Mouse (Mus musculus) thymus, postnatal 36 days (tissue): ENCODE measurements around the gene Btc.

Experiments used
- DNase-seq, 2 experiments: peaks; one replicate each; pipeline ENCODE4 v3.0.0; 2022; ENCODE audit warnings: mixed read lengths in 2 of 2

Btc gene

GRCm38 (mm10) chr5:91320348-91320747 is 82.4 kb downstream of the Btc start:
- no peak for DNase-seq

GRCm38 (mm10) chr5:91313971-91314370 is 88.8 kb downstream of the Btc start:
- no peak for DNase-seq

- DNase-seq, result no peak
These were observed 91.0 kb downstream of the Btc start for GRCm38 (mm10) chr5:91311767-91312166.

GRCm38 (mm10) chr5:91308576-91308975 is 94.2 kb downstream of the Btc start:
- DNase-seq, result no peak

GRCm38 (mm10) chr5:91307907-91308306 is 94.9 kb downstream of the Btc start:
- no peak for DNase-seq
